Mouse (Mus musculus) MN1 (cell line): ENCODE measurements around the gene Gadd45b.

Experiments
- DNase-seq: peaks from one replicate; pipeline ENCODE4 v3.0.0-alpha.2; 2016; ENCODE audit warnings: low spot score

Gadd45b gene

DNA sequence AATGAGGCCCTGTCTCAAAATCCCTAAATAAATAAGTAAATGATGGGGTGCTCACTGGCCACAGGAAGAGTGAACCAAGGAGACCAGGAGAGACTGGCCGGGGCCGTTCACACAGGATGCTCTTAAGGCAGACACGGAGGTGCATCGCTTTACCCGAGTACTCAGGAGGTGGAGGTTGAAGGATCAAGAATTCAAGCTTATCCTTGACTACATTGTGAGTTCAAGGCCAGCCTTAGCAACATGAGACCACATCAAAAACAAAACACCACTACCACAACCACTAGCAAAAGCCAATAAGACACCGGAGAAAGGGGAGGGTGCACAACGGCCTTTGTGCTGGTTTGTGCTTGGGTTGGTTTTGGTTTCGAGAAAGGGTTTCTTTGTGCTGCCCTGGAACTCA, 26.5 kb downstream of the Gadd45b start:
- no peak for DNase-seq

DNA sequence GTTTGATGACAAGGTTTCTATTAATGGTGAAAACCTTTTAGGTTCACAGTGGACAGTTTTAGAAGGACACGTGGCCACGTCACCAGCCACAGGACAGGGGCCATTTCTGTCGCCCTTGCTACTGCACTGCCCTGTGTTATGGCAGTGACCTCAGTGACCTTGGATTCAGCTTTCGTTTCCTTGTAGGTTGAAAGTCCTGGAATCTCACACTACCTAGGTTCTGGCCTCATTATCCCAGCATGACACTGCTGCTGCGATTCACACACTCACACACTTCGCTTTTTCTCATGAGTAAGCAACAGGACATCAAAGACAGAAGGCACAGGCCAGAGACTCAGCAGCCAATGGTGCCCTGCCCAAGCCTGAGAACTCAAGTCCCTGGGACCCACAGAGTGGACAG, 27.0 kb downstream of the Gadd45b start:
- DNase-seq: no peak

DNA sequence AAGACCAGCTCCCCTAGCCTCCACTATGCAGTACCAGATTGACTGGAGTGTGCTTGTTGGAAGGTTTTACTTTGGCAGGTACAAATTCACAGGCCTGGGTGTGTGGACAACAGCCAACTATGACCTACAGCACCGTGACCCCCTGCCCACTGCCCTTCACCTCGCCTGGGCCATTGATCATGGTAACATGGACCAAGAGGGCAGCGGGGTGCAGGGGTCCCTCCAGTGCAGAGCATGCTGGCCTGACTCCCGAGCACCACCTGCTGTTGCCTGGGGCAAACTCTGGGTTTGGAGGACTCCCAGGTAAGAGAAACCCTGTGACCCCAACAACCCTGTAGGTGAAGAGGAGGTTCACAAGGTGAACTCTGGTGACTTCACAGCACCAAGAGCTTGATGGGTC, 27.9 kb downstream of the Gadd45b start:
- no peak for DNase-seq

DNA sequence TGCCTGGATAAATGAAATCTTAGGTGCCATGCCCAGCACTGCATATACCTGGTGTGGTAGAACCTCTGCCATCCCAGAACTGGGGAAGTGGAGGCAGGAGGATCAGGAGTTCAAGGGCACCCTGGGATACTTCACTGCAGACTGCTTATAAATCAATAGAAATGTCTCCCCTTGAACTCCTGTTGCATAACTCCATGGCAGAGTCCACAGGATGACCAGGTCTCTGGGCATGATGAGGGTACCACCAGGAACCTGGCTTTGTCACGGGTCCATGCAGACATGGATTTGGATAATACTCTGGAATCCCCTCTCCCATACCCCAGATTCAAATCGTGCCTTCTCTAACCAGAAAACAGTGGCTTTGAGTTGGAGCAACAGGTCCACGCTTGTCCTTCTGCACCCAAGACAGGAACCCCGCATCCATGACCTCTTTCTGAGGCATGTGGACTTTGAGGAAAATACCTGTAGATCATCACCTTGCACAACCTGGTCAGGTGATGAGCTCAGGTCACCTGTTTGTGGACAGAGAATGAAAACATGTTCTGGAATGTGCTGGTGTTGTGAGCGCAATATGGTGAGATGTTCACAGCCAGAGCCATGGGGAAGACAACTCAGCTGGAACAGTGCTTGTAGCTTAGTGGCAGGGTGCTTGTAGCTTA, 29.2 kb downstream of the Gadd45b start:
- no peak for DNase-seq

DNA sequence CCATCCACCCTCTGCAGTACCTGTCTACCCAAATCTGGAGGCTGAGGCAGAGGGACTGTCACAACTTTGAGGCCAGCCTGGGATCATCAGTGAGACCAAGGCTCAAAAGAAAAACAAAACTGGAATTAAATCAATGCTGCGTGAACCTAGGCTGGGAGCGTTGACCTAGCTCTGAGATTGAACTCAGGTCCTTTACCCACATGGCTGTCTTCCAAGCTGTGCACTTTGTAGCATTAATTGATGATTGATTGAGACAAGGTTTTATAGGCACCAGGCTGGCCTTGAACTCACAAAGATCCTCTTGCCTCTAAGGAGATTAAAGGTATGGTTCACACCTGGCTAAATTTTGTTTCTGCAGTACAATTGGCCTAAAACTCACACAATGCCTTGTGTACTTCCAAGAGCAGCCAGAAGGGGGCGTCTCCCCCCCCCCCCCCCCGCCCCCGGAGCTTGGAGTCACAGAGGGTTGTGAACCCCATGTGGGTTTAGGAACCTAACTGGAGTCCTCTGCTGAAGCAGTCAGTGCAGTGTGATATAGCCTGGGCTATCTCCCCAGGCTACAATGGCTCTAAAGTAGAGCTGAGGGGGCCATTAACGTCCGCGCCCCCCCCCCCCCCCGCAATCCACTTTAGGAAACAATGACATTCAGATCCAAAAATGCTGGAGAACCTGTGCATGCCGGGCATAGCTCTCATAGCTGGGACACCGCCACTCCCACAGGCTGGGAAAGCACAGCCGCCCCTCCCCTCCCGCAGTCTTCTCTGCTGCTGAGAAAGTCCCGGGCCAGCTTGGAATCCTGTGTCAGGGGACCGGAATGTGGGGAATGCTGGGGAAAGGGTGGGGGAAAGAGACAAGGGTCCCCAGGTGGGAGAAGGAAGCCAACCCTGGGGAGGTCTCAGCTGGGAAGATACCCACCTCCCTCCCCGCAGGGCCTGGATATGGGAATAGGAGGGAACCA, 31.0 kb downstream of the Gadd45b start:
- DNase-seq: peak; percentile 57

DNA sequence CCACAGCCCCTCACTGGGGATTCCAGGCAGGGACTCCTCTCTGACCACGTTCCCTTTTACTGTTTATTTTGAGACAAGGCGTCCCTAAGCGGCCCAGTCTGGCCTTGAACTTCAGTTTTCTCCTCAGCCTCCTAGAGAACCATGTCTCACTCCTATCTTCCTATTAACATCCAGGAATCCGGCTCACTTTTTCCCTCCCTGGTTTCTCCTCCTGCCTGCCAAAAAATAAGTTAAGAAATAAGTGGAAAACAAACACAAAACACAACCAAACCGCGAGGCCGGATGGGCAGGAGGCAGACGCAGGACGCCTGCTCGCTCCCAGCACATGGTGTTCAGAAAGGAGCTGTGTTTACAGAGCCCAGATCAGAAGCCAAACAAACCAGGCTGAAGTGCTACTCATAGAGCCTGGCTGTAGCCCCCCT, 32.2 kb downstream of the Gadd45b start:
- no peak for DNase-seq

DNA sequence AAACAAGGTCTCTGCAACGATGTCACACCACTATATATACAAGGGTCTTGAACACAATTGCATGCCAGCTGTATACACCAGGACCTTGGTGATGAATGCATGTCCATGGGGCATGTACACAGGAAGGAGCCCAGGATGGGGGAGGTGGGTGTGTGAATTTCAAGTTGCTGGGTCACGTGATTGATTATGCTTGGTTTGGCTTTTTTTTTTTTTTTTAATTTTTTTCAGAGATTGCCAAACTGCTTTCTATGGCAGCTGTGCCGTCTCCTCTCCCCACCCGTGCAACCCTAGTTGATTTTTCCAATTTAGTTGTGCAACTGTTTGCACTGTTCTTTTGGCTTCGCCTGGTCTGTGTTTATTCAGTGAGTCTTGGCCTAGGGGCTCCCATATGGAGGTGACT, 32.7 kb downstream of the Gadd45b start:
- DNase-seq: no peak

DNA sequence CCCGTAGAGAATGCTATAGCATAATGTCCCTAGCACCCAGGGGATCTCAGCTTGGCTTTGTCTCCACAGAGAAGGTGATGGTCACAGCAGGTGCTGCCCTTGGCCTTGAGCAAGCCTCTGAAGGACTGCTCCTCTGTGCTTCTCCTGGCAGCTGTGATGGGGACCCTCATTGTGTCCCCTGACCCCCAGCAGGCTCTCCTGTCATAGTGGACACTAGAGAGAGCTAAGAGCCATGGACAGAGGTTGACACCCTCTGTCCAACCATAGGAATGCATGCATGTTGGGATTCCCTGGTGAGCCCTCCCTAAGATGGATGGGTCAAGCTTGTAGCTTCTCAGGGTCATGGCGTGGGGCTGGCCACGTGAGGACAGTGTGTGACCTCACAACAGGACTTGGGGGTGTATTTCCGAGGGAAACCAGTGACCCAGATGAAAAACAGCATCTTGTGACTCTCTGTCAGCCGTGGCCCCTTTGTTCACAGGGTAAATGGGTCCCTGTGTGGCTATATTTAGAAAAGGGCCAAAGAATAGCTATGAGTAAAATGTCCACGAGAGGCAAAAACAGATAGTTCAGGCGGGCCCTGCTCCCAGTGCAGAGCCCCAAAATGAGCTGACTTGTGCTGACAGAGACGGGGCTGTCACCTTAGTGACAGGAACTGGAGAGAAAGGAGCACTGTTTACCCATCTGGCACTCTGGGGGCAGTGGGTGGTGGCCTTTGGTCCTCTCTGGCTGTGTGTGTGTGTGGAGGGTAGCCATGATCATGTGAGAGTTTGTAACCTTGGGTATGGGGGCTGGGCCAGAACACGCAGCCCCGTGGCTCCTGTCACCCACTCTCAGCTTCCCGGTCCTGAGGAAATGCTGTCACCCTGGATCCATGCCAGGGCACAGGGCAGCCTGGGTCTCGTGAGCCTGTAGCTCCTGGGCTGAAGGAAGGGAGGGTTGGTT, 33.4 kb downstream of the Gadd45b start:
- peak; percentile 50 for DNase-seq

DNA sequence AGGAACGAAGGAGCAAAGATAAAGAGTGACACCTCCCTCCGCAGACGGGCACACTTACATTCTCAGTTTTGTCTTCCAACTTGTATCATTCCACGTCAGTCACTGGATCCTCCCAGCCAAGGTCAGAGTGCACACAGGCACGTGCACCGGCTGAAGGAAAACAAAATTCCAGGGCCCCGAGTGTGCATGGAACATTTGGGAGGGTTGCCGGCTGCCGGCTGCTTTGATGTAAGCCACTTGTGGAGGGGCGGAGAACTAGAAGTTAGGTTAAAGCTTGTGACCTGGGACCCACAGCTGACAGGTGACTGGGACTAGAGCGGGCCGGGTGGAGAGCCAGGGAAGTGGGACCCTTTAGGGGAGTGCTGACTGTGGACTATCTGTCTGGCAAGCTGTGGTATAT, 36.4 kb downstream of the Gadd45b start:
- DNase-seq: no peak

DNA sequence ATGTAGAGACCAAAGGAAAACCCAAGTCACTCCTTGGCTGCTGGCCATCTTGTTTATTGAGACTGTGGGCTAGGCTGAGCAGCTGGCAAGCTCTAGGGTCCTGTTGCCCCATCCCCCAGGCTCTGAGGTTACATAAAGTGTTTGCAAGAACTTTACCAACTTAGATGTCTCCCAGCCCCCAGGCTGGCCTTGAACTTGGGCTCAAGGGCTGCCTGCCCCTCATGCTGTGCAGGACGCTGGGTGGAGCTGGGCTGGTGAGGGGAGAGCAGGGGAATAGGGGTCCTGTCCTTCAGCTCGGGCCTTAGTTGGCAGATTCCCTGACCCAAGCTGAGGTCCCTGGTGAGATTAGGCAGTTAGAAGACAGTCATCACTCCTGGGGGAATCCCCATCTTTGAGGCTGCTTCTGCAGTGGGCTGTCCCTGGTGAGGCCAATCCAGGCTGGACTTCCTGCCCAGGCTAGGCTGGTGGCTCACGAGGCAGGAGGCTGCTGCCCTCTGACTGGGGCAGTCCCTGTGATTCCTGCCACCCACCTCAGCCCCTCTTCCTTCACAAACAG, 37.3 kb downstream of the Gadd45b start:
- no peak for DNase-seq

DNA sequence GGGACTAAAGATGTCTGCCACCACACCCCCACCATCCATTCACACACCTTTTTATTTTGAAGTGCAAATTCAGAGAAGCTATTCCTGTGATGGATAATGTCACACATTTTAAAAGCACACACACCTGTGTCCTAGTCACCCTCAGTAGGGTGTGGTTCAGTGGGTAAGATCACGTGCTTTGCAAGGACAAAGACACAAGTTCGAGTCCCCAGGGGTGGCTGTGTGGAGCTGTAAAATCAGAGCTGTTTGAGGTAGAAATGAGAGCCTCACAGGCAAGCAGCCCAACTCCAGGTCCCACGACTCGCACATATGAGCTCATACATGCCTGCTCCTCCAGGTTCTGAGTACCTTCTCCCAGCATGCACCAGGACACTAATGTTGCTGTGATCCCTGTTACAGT, 38.2 kb downstream of the Gadd45b start:
- DNase-seq: no peak

DNA sequence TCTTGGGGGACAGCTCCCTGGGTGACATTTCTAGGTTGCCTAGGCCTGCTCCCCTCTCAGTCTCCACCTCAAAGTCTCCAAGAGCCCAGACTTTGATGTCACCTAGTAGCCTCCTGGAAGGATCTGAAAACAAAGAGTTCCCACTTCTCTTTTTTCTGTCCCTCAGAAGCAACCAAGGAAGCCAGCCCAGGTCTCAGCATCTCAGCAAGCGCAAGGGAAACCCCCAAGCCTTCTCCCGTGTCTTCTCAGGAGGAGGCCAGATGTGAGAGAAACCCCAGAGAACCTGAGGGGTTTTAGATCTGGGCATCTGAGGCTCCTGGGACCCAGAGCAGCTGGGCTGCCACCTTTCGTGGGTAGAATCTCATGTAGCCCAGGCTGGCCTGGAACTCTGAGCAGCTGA, 39.4 kb downstream of the Gadd45b start:
- DNase-seq: no peak

DNA sequence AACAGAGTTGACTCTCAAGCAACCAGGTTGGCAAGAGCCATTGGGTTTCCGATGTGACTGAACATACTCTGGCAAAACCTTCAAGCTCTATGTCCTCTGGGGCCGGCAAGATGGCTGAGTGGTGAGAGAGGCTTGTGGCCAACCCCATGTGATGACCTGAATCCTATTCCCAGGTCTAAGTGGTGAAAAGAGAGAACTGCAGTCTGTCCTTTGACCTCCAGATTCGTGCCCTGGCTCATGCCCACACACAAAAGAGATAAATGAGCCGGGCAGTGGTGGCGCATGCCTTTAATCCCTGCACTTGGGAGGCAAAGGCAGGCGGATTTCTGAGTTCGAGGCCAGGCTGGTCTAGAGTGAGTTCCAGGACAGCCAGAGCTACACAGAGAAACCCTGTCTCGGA, 40.3 kb downstream of the Gadd45b start:
- no peak for DNase-seq

DNA sequence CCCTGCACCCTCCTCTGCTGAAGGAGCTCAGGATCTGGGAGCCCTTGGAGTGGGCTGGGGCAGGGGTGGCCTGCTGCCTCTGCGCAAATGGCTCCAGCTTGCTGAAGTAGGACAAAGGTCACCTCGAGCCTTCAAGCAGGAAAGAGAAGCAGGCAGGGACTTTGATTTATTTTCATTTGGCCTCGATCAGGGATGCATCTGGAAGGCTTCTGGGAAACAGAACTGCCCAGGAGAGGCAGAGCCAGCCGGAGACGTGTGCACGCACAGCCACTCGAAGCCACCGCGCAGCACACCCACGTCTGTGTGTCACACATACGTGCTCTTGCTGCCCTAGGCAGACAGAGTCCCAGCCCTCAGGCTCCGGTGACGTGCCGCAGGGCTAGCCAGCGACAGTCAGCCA, 41.7 kb downstream of the Gadd45b start:
- DNase-seq: no peak

DNA sequence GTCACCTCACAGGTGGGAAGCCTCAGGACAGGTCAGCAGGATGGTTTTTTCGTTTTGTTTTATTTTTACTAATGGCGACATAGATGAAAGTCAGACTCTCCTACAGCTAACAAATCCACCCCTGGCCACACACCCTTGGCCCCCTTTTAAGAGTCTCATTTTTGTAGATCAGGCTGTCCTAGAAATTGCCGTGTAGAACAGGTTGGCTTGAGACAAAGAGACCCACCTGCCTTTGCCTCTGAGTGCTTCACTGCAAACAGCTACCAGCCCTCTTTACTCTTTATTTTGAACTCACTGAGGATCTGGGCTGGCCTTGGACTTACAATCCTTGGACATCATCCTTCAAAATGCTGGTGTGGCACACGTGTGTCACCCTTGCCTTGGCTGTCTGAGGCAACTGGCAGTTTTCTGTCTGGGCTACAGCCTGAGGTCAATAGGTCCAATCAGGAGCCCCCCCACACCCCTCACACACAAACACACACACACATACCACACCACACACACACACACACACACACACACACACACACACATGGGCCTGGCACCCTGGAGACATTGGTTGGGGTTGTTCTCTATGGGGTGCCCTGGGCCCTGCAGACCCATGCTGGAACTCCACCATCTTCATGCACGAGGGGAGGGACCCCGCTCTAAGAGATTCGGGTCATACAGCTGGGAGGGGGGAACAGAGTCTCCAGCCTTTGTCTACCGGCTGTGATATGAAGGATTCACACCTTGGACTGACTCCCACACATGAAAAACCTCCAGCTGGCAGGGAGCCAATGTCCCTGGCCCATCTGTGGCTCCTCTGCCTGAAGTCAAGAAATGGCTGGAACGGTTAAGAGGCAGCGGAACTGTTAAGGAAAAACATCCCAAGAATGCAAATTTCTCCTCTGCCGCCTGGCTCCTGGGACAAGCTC, 42.5 kb downstream of the Gadd45b start:
- DNase-seq: peak; percentile 34

DNA sequence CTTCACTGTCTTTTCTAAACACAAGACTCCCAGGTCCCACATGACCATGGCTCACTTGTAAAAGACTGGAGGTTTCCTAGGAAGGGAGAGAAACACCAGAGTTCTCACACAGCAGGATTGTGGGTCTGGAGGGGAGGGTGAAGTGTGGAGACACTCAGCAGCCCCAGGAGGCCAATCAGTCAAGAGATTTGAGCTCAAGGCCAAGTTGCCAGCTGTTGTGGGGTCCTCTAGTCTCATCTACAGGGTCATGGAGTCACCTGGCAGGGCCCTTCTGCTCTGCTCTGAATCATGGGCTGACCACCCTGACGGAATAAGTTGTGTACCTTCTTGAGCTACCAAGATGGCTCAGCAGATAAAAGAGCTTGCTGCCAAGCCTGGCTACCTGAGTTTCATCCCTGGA, 43.8 kb downstream of the Gadd45b start:
- no peak for DNase-seq

DNA sequence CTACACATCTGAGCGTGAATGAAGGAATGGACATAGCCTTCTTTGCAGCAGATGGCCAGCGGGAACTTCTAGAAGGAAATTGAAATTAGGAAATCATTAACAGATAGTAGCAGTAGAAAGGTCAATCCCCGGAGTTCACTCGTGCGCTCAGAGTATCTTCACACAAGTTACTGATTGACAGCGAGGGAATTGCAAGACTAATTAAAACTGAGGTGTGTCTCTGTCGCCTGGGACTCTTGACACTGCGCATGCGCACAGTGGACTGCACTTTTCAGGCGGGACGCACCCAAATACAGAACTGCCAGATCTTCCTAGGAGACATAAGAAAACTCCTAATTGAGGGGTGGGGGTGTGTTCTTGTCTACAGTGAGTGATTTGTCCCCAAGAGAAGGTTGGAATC, 45.6 kb downstream of the Gadd45b start:
- no peak for DNase-seq

DNA sequence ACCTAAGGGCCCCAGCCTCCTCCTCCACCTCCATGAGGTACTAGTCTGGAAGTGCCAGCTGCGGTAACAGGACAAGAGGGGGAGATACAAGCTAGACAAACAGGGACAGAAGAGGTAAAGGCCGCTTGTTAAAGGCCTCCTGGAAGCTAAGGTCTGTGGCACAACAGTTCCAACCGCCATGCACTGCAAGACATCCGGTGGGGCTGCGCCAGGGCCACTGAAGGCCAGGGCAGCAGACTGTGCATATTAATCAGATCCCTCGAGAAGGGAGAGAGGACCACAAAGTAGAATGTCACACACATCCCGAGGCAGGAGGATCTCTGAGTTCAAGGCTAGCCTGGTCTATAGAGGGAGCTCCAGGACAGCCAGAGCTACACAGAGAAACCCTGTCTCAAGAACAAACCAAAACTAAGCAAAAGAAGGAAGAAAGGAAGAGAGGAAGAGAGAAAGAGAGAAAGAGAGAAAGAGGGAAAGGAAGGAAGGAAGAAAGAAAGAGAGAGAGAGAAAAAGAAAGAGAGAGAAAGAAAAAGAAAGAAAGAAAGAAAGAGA, 51.8 kb downstream of the Gadd45b start:
- no peak for DNase-seq
